Mouse (Mus musculus) midbrain, embryonic 14.5 days (tissue): ENCODE data around the gene Cblc. TPM values are rescaled to one million over a fixed set of nuclear protein-coding genes. Genes with fewer than 3 reads are reported as not detected.

ENCODE experiments used
- ATAC-seq: fragments of 200-750 bp; cut with Nextera tagmentation; 2 replicates; pipeline ENCODE4 v1.8.0; 2017; ENCODE audit warnings: moderate number of reproducible peaks, moderate library complexity; ENCODE audit not compliant: low FRiP score, low TSS enrichment
- DNase-seq: peaks from one replicate; pipeline ENCODE4 v3.0.0-alpha.2; 2015
- H3K27ac ChIP-seq: fragments of 300-500 bp; sonication (generic); replicated peaks from 2 replicates; pipeline ENCODE4 v1.5.1; 2014; ENCODE audit warnings: mild to moderate bottlenecking, low read depth, low read length, moderate library complexity
- H3K27me3 ChIP-seq: fragments of 300-500 bp; sonication (generic); 2 replicates; pipeline ENCODE4 v1.6.1; 2014; ENCODE audit warnings: low read length, control low read depth, mixed read lengths; ENCODE audit not compliant: control insufficient read depth, insufficient read depth
- H3K36me3 ChIP-seq: fragments of 300-500 bp; sonication (generic); 2 replicates; pipeline ENCODE4 v1.6.1; 2014; ENCODE audit warnings: low read length, control low read depth; ENCODE audit not compliant: control insufficient read depth, insufficient read depth
- H3K4me1 ChIP-seq: fragments of 300-500 bp; sonication (generic); 2 replicates; pipeline ENCODE4 v1.6.1; 2014; ENCODE audit warnings: mild to moderate bottlenecking, antibody characterized with exemption, low read length, control low read depth; ENCODE audit not compliant: control insufficient read depth, insufficient read depth
- H3K4me2 ChIP-seq: fragments of 300-500 bp; sonication (generic); 2 replicates; pipeline ENCODE4 v1.6.1; 2014; ENCODE audit warnings: mild to moderate bottlenecking, low read length, moderate library complexity
- H3K4me3 ChIP-seq: fragments of 300-500 bp; sonication (generic); replicated peaks from 2 replicates; pipeline ENCODE4 v1.5.1; 2014; ENCODE audit warnings: low read depth, low read length
- H3K9ac ChIP-seq: fragments of 300-500 bp; sonication (generic); replicated peaks from 2 replicates; pipeline ENCODE4 v1.6.1; 2014; ENCODE audit warnings: mild to moderate bottlenecking, low read length, moderate library complexity
- H3K9me3 ChIP-seq: fragments of 300-500 bp; sonication (generic); 2 replicates; pipeline ENCODE4 v1.6.1; 2016; ENCODE audit warnings: low read length, control low read depth, mixed read lengths; ENCODE audit not compliant: control insufficient read depth
- WGBS: fragments of 180-500 bp; shearing (Covaris S2); extraction: QIAGEN DNeasy Blood & Tissue Kit; methylation state at CpG from one replicate; pipeline ENCODE4 v1.1.7; 2014; 5-methylcytosine and 5-hydroxymethylcytosine counted together
- polyA plus RNA-seq: library from polyadenylated mRNA; unstranded; fragments of >200 nt; fragmentation: Nextera tagmentation; extraction: Ambion mirVana; gene quantifications from 2 replicates; pipeline ENCODE4 v1.2.1, GENCODE M21; 2014

Gene Cblc
- polyA plus RNA-seq, 1 experiment from 2014 or later = not detected

DNA sequence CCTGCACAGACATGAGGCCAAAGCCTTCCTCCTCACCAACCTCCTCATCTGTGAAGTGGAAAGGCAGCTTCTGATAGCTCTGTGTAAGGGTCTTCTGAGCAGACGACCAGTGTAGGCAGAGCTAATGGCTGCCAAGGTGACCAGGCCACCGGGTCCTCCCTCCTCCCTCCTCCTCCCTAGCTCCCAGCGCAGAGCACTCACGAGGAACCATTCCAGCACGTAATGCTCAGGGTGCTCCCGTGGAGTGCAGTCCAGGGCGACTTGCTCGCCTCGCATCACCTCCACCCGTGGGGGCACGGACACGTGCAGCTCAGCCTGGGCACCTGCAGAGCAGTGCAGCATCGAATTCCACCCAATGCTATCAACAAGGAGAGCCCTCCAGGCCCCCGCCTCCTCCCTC lies 28.4 kb downstream of the Cblc start:
- Histone ChIP-seq H3K9me3 (no peaks in the 10 kb centered on the region; the same call in 1 of the 2 replicates), H3K4me3 (no peak overlapping the region), H3K27me3 (peaks cover 34% of the 10 kb centered on the region; the same call in 1 of the 2 replicates), H3K36me3 (no peaks in the 10 kb centered on the region), H3K9ac (no peak overlapping the region), H3K27ac (no peak overlapping the region), H3K4me1 (peaks cover 14% of the 10 kb centered on the region), H3K4me2 (no peak overlapping the region)
- 59% methylated on average over 14 of the region's 14 CpGs for WGBS
- no peak for ATAC-seq
- DNase-seq = no peak

DNA sequence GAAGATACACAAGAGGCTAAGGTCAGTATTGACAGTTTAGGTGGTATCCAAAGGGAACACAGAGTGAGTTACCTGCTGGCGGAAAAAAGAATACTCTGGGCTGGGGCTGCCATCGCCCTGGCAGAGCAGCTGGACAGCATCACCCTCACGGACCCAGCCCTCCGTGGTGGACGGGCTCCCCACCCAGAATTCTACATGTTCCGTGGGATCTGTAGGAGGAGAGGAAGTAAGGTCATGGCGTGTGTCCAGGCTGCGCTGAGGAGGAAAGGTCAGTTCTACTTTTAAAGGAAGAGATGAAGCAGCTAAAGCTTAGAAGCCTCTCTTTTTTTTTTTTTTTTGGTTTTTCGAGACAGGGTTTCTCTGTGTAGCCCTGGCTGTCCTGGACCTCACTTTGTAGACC lies 32.0 kb downstream of the Cblc start:
- no peak overlapping the region for H3K9ac ChIP-seq
- H3K9me3 ChIP-seq = no peaks in the 10 kb centered on the region; the same call in 1 of the 2 replicates
- ATAC-seq (no peak), DNase-seq (no peak)
- H3K4me1 ChIP-seq = peaks cover 1% of the 10 kb centered on the region; the same call in 1 of the 2 replicates
- no peak overlapping the region for H3K4me3 ChIP-seq
- no peak overlapping the region for H3K27ac ChIP-seq
- no peak overlapping the region for H3K4me2 ChIP-seq
- no peaks in the 10 kb centered on the region for H3K36me3 ChIP-seq
- 90% methylated on average over 8 of the region's 9 CpGs for WGBS
- H3K27me3 ChIP-seq = peaks cover 10% of the 10 kb centered on the region; the same call in 1 of the 2 replicates

DNA sequence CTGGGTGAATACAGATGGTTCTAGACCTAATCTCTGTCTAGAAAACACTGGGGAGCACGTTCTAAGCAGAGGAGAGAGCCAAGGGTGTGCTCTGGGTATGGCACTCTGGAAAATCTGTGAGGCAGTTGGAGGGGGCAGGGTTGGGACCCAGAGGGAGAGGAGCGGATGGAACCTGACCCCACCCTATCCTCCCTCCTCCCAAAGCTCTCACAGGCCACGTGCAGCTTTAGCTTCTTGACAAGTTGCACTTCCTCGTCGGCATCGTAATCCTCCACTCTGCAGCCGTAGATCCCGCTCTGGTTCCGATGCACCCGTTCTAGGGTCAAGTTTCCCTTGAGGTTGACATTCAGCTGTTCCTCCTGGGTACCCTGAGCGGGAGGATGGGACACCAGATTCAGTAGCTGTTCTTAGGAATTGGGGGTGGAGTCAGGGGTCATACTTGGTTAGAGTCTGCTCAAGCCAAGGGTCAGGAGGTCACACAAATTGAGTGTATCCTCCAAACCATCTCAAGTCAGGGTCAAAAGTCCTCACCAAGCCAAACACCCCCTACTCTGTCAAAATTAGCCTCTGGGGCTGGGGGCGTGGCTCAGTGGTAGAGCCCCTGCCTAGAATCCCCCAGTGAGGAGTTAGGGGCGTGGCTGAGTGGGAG lies 32.7 kb downstream of the Cblc start:
- ATAC-seq = no peak
- 88% methylated on average over 13 of the region's 13 CpGs for WGBS
- H3K9ac ChIP-seq = no peak overlapping the region
- H3K4me2 ChIP-seq = no peak overlapping the region
- DNase-seq = no peak
- no peak overlapping the region for H3K27ac ChIP-seq
- H3K27me3 ChIP-seq = peaks cover 4% of the 10 kb centered on the region; the same call in 1 of the 2 replicates
- no peak overlapping the region for H3K4me3 ChIP-seq
- H3K9me3 ChIP-seq = no peaks in the 10 kb centered on the region; the same call in 1 of the 2 replicates
- H3K36me3 ChIP-seq = no peaks in the 10 kb centered on the region
- no peaks in the 10 kb centered on the region for H3K4me1 ChIP-seq

DNA sequence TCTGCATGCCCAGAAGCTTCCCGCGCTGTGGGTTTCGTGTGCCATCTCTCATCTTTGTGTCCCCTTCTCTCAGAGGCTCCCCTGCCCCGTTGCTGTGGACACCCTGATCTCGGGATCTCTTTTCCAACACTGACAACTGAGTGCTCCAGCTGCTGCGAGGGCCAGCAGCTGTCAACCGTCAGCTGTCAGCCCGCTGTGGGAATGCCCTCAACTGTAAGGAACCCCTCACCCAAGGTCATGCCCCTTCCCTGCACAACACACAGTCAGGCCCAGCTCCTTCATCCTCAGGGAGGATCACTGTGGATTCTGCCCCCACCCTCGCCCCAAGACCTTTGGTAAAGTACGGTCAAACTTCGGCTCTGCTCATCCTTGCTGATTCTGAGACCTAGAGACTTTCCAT lies 34.3 kb downstream of the Cblc start:
- H3K27ac ChIP-seq = no peak overlapping the region
- no peaks in the 10 kb centered on the region for H3K27me3 ChIP-seq
- DNase-seq = no peak
- H3K4me3 ChIP-seq = no peak overlapping the region
- H3K9me3 ChIP-seq = no peaks in the 10 kb centered on the region; the same call in 1 of the 2 replicates
- H3K4me1 ChIP-seq = no peaks in the 10 kb centered on the region
- WGBS = 86% methylated on average over 11 of the region's 11 CpGs
- no peak overlapping the region for H3K4me2 ChIP-seq
- H3K9ac ChIP-seq = no peak overlapping the region
- no peaks in the 10 kb centered on the region for H3K36me3 ChIP-seq
- no peak for ATAC-seq

DNA sequence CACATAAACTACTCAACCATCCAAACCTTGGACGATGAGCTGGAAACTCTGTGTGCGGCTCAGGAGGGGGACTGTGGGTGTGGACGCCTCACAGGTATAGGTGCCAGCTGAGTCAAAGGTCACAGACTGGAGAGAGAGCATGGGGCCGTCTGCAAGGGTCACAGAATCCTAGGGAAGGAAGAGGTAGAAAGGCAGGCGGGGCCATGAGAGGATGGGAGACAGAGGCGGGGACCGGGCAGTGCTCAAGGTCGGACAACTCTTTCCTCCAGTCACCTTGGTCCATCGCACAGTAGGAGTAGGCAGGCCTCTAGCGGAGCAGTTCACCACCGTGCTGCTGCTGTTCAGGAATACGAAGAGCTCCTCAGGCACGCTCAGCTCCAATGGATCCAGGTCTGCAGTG lies 36.6 kb downstream of the Cblc start:
- H3K36me3 ChIP-seq = no peaks in the 10 kb centered on the region
- no peak overlapping the region for H3K4me2 ChIP-seq
- 93% methylated on average over 13 of the region's 13 CpGs for WGBS
- no peak overlapping the region for H3K27ac ChIP-seq
- no peak overlapping the region for H3K9ac ChIP-seq
- no peaks in the 10 kb centered on the region for H3K27me3 ChIP-seq
- DNase-seq (no peak), ATAC-seq (no peak)
- no peaks in the 10 kb centered on the region for H3K4me1 ChIP-seq
- no peaks in the 10 kb centered on the region; the same call in 1 of the 2 replicates for H3K9me3 ChIP-seq
- H3K4me3 ChIP-seq = no peak overlapping the region

DNA sequence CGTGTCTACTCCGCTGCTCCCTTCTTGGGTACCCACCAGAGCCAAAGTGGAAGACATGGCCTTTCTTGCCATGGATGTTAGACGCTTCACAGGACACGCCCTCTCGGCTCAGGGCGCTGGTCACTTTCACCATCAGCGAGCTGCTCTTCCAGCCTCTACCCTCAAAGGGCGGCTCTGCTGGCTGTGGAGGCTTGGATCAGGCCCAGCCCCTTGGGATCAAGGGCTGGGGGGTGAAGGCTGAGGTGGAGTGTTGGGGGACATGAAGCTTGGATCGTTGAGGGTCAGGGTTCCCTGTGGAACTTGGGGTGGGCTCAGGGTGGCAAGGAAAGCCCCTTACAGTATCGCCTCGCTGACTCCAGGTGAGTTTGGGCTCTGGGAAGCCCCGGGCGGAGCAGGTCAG lies 38.0 kb downstream of the Cblc start:
- Histone ChIP-seq H3K9me3 (no peaks in the 10 kb centered on the region), H3K4me1 (no peaks in the 10 kb centered on the region), H3K9ac (no peak overlapping the region), H3K36me3 (no peaks in the 10 kb centered on the region), H3K27ac (no peak overlapping the region), H3K4me2 (no peak overlapping the region), H3K4me3 (no peak overlapping the region), H3K27me3 (no peaks in the 10 kb centered on the region)
- 91% methylated on average over 13 of the region's 13 CpGs for WGBS
- DNase-seq = no peak
- no peak for ATAC-seq

DNA sequence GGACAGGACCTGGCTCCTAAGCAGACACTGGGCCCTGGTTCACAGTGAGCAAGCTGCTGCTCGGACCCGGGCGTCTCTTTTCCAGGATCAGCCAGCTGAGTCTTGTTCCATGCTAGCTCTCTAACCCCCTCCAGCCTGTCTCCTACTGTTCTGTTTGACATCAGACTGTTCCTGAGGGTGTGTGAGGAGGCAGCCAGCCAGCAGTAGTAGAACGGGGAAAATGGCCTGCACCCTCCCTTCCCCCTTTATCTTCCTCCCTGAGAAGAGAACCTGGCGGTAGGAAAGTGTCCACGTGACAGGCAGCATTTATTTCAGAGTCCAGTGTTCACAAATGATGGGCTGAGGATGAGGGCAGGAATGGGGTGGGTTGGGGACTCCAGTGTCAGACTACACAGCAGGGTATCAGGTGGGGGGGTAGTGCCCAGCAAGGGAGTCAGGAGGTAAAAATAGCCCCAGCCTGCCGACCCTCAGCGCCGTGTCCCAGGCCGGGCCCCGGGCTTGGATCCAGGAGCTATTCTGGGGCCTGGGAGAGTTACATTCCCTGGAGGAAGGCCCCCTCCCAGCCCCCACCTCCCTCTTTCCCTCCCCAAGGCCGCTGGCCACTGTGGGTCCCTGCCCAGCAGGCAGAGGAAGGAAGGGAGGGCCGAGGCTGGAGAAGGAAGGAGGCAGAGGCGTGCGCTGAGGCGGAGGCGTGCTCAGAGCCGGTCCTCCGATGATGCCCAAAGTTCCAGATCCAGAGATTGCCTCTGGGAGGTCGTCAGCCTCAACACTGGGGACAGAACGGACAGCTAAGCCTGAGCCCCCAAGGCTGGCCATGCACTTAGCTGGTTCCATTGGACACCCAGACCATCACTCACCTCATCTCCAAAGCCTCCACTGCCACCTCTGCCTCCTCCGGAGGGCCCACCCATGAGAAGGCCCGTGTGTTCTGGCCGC lies 40.5 kb downstream of the Cblc start:
- no peak for ATAC-seq
- no peaks in the 10 kb centered on the region for H3K9me3 ChIP-seq
- H3K4me1 ChIP-seq = no peaks in the 10 kb centered on the region
- DNase-seq = no peak
- no peak overlapping the region for H3K4me2 ChIP-seq
- WGBS = 80% methylated on average over 24 of the region's 24 CpGs
- no peaks in the 10 kb centered on the region for H3K36me3 ChIP-seq
- H3K27me3 ChIP-seq = no peaks in the 10 kb centered on the region
- no peak overlapping the region for H3K9ac ChIP-seq
- no peak overlapping the region for H3K4me3 ChIP-seq
- H3K27ac ChIP-seq = no peak overlapping the region

DNA sequence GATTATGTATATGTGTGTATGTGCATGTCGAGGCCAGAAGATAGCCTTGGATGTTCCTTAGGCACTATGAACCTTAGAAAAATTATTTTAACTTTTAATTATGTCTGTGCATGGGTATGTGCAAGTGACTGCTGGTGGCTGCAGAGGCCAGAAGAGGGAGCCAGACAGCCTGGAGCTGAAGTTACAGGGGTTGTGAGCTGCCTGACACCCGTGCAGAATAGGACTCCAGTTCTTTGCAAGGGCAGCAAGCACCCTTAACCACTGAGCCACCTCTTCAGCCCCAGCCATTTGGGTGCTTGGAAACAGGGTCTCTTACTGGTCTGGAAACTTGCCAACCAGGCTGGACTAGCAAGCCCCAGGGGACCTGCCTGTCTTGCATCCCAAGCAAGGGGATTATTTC lies 41.6 kb downstream of the Cblc start:
- H3K9ac ChIP-seq = no peak overlapping the region
- no peaks in the 10 kb centered on the region for H3K27me3 ChIP-seq
- WGBS = 80% methylated on average over 2 of the region's 2 CpGs
- DNase-seq (no peak), ATAC-seq (no peak)
- no peak overlapping the region for H3K4me3 ChIP-seq
- no peak overlapping the region for H3K27ac ChIP-seq
- no peaks in the 10 kb centered on the region for H3K36me3 ChIP-seq
- H3K4me1 ChIP-seq = peaks cover 3% of the 10 kb centered on the region; the same call in 1 of the 2 replicates
- H3K9me3 ChIP-seq = no peaks in the 10 kb centered on the region
- H3K4me2 ChIP-seq = no peak overlapping the region
